Mouse (Mus musculus): ENCODE results near the gene Rapgef6.
"Not testable (repeated sequence)": the region's sequence is repeated elsewhere in the genome, so short reads cannot be mapped to it uniquely, and the experiment has no call there.

The Rapgef6 gene

DNA sequence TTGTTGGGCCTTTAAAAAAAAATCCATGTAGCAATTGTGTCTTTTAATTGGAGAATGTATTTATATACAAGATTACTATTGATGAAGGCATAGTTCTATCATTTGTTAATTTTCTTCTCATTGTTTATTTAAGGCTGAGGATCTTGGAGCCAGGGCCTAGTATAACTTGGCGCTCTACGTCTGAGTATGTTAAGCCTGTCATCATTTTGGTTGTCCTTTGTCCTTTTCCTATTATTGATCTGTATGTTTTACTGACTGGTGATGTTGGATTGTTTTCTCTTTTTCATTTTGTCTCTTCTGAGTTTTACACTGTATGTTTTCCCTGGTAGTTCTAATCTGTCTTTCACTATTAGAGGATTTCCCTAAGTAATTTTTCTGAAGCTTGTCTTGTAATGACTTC, 52.1 kb downstream of the Rapgef6 start:
- no peak for DNase-seq (ENCODE audit: low spot score in 2 of 2)

DNA sequence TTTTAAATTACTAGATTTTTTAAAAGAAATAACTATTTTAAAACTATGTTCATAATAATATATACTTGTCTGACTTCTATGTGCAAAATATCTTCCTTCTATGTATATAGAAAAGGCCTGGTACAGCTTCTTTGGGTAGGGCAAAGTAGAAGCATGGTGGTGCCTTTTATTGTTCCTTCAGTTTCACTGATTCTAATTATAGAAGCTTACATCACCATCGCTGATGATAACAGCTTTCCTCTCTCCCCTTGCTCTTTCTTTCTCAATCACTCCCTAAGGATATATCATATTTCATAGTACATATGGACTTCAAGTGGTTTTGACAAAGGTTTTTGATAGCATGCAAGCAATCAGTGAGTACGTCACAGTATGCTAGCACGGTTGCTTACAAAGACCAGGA, 69.9 kb downstream of the Rapgef6 start:
- no peak for DNase-seq (ENCODE audit: low spot score in 2 of 2)

DNA sequence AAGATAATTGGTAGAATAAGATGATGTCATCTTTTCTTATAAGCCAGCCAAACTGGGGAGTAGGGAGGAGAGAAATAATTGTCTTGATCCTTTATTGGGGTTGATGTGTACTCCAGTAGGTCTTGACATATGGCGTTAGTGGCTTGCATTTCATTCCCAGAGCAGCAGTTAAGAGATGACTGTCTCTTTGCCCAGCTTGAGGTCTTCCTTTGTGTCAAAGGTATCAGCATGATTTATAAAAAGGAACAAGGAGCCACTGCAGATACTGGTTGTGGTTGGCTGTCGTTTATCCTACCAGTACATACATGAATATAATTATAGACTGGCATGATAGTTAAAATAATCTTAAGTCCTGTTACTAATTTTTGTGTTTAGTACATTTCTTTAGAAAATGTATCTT, 71.4 kb downstream of the Rapgef6 start:
- DNase-seq (ENCODE audit: low spot score in 2 of 2), result no peak

DNA sequence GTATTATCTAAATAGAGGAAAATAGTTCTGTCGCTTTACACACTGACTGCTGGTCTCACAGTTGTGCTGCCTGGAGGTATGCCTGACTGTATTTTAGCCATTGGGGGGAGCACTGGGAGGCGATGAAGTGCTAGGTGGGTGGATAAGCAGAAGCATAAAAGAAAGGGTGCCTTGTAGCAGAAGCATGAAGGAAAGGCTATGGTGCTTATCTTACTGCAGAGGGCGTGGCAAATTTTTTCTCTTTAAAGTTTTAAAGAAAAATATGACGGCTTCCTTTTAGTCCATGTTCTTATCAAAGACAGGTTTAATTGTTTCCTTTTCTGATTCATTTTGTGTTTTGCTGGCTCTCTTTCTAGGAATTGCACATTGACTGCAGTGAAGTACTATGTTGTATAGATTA, 72.4 kb downstream of the Rapgef6 start:
- DNase-seq (ENCODE audit: low spot score in 2 of 2), result peak; percentile 33 to 44

DNA sequence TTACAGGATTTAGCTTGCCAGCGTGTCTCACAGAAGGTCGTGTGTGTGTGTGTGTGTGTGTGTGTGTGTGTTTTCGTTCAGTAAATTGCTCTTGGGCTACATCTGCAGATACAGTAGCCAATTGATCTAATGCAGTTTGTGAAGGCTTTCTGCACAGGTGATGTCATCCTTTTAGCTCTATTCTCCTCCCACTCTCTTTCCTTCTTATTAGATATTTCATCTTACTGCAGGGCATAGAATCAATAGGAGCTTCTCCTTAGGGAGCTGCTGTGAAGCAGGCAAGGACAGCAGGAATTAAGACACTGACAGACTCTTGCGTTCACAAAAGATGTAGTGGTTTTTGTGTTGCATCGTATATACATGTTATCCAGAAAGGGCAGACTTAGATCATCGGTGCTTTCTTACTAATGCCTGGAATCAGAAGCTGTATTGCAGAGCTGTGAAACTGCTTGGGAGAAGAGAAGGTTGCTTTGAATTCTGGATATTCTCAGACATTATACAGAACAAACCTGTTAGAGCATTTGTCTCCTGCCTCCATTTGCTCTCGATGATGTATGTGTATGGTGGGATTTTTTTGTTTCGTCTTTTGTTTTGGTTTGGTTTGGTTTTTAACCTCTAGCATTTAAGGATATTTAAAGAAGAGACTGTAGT, 73.4 kb downstream of the Rapgef6 start:
- peak; percentile 41 for DNase-seq (ENCODE audit: low spot score in 2 of 2)

DNA sequence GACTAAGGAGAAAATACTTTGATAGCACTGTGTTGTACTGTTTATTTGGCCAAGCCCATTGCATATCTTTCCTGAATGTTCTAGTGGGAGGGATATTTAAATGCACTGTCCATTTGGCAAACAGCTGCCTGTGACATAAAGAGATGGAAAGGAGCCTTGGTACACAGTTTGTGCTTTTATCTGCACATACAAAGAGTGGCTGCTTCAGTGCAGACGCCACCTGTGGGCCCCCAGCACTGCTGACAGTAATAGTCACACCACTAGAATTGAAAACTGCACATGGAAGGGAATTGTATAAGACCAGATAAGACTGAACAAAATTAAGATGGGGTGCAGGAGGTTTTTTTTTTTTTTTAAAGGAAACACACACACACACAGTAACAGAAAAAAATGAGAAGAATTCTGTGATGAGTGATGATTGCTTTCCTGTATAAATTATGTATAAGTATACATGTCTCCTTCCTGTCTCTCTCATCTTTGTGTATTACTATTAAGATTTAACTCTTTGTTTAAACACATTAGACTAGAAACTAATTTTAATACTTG, 75.3 kb downstream of the Rapgef6 start:
- peak in 1 of 2 experiments; percentile 46 for DNase-seq (ENCODE audit: low spot score in 2 of 2)

DNA sequence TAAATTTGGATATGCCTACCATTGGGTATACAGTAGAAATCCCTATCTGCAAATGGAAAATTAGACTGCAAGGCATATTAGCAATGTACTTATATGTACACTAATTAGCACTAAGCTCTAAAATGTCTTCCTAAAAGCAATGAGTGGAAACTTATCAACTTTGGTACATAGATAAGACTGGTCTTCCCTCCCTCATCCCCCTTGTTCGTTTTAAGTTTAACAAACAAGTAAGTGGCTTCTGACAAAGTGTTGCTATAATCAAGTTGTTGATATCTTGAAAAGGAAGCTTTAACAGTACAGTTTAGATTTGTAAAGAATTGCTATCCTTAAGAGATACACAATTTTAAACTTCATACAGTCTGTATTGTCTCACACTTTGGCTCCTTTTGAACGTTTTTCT, 78.5 kb downstream of the Rapgef6 start:
- no peak for DNase-seq (ENCODE audit: low spot score in 2 of 2)

DNA sequence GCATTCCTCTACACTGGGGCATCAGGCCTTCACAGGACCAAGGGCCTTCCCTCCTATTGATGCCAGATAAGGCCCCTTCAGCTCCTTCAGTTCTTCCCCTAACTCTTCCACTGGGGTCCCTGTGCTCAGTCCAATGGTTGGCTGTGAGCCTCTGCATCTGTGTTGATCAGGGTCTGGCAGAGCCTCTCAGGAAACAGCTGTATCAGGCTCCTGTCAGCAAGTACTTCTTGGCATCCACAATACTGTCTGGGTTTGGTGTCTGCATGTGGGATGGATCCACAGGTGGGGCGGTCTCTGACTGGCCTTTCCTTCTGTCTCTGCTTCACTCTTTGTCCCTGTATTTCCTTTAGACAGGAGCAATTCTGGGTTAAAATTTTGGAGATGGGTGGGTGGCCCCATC, 80.1 kb downstream of the Rapgef6 start:
- not testable (repeated sequence) for DNase-seq (ENCODE audit: low spot score in 2 of 2)

DNA sequence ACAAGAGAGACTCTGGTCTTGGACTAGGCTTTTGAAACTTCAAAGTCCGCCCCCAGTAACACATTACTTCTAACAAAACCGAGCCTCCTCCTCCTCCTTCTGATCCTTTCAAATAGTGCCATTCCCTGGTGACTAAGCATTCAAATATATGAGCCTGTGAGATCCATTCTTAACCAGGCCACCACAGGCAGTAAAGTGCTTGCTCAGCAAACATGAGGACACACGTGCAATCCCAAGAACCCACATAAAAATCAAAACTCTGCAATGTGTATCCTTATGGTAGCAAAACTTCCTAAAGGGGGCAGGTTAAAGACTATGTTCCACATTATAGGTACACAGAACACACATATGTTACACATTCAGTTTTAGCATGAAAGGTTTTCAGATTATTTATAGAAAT, 81.8 kb downstream of the Rapgef6 start:
- DNase-seq (ENCODE audit: low spot score in 2 of 2), result no peak

DNA sequence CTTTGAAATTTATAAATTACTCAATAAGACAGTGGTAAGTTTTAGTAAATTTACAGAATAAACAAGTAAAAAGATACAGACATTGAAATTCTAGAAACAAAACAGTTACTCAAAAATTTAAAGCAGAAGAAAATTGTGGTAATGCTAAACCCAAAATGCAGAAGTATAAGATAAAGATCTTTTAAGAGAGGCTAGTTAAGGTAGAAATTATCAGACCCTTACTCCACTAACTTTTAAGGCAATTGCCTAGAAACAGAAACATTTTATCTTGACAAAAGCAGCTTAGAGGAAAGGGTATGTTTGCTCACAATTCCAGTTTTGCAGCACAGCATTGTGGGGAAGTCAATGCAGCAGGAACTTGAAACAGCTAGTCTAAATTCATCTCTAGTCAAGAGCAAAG, 91.0 kb downstream of the Rapgef6 start:
- no peak for DNase-seq (ENCODE audit: low spot score in 2 of 2)

DNA sequence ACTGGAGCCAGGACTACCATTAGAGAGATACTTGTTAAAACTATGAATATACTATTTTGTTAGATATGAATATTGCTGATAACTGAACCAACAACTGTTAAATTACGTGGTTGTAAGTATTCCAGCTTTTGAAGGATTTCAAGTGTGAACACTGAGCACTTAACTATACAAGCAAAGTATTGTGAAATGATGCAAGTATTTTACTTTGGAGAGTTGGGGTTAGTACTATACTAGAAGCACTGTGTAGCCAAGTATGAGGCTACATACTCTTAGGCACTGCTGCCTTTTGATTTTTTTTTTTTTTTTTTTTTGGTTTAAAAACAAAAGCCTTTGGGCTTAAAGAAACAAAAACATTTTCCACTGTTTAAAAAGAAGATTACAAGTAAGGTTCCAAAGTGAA, 91.9 kb downstream of the Rapgef6 start:
- DNase-seq (ENCODE audit: low spot score in 2 of 2), result no peak

DNA sequence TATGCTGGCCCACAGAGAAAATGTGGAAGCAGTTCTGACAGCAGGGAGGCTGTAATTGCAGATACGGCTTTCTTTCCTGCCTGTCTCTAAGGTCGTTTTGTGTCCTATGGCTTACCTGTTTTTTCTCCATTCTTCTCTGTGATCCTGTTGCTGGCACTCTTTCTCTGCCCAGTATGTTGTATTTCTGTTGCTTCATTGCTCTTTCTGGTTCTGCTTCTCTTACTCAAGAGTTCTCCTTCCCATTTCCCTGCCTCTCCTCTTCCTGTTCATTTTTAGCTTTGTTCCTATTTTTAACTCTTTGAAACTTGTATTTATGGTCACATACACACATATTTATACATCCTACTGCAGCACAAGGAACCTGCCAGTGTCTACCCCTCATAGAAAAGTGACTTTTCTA, 96.2 kb downstream of the Rapgef6 start:
- no peak for DNase-seq (ENCODE audit: low spot score in 2 of 2)

DNA sequence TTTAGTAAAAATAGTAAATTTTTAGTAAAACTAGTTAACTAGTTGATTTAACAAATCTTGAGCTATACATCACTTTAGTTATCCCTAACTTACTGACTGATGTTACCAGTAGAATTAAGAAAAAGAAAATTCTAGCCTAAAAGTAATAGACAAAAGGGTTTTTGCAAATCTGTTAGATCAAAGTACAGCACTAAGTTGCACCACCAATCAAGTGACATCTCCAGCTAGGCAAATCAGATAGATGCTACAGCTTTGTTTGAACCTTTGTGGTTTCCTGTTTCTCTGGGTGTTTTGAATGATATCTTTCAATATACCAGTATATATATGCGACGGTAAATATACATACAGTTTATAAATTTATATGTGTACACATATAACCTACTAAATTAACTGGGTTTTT, 99.1 kb downstream of the Rapgef6 start:
- no peak for DNase-seq (ENCODE audit: low spot score in 2 of 2)

DNA sequence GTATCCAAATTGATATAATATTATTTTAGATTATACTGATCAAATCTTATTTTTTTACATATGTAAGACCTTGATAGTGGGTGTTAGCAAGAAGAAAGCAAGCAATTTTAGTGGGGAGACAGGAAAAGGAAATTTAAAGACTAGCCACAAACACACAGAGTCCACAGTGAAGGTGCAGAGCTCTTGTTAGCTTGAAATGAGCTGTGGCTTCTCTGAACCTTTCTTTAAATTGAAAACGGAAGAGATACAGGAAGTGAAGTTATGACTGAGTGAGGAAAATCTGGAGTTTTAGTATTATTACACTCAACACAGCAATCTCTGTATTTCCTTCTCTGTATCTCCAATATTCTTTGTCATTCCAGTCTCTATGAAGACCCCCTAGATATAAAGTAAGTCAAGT, 104.3 kb downstream of the Rapgef6 start:
- DNase-seq (ENCODE audit: low spot score in 2 of 2), result no peak

DNA sequence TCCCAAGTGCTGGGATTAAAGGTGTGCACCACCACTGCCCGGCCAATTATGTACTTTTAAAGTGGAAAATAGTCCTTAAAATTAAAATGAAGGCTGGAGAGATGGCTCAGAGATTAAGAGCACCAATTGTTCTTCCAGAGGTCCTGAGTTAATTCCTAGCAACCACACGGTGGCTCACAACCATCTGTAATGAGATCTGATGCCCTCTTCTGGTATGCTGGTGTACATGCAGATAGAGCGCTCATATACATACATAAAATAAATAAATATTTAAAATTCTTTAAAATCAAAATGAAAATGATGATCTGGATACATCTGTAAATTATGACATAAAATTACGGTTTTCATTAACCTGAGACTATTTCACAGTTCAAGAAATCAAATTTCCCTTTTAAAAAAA, 123.8 kb downstream of the Rapgef6 start:
- DNase-seq (ENCODE audit: low spot score in 2 of 2), result no peak

DNA sequence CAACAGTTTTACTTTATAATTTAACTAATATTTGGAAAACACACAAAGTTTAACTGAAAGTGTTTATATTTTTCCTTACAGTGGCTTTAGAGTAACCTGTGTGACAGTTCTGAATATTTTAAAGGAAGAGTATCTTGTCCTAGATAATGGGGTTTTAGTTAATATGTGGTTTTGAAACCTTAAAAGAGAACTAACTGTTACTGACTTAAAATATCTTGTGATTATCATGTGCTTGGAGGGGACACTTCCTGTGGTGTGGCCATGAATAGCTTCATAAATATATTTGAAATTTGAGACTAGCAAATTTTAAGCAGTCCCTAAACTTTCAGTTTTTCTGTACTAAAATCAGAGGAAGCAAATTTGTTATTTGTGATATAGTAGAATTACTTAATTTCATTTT, 125.9 kb downstream of the Rapgef6 start:
- DNase-seq (ENCODE audit: low spot score in 2 of 2), result no peak

DNA sequence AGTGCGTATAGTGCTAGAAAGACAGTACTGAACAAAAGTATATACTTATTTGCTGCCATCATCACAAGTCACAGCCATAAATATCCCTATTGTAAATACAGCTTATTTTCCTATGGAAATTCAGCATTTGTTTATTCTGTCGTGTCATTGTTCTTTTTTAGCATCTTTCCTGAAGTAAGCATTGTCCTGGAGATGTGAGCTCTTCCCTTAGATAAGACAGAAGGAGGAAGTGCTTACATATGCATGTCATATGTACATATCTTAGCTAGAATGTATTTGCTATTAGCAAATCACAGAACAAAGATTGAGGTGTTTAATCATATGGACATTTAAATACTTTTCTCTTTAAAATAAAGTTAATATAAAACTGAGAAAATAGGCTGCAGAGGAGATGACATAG, 132.8 kb downstream of the Rapgef6 start:
- no peak for DNase-seq (ENCODE audit: low spot score in 2 of 2)

DNA sequence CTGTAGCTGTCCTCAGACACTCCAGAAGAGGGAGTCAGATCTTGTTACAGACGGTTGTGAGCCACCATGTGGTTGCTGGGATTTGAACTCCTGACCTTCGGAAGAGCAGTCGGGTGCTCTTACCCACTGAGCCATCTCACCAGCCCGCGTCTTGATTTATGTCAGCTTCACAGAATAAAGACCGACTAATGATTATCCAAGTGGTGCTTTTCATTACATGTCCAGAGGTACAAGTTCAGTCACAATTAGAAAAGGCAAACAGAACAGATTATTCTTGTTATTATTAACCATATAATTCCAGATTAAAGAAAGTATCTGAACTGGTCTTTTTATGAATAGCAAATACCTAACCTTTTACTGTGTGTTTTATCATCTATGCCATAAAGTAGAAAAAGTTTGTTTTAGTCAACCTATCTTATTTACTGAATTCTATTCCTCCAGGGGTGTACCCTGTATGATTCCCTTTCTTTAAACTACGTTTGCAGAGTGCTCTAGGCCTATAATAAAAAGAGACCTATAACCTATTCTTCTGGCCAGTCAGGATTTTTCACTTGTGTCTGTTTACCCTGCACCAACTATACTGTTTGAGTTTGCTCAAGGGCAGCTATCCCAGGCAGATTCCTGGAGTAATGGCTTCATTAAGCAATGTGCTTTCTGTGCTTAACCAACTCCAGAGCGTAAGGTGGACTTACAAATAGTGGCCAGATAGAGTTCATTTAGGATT, 151.1 kb downstream of the Rapgef6 start:
- no peak for DNase-seq (ENCODE audit: low spot score in 2 of 2)

DNA sequence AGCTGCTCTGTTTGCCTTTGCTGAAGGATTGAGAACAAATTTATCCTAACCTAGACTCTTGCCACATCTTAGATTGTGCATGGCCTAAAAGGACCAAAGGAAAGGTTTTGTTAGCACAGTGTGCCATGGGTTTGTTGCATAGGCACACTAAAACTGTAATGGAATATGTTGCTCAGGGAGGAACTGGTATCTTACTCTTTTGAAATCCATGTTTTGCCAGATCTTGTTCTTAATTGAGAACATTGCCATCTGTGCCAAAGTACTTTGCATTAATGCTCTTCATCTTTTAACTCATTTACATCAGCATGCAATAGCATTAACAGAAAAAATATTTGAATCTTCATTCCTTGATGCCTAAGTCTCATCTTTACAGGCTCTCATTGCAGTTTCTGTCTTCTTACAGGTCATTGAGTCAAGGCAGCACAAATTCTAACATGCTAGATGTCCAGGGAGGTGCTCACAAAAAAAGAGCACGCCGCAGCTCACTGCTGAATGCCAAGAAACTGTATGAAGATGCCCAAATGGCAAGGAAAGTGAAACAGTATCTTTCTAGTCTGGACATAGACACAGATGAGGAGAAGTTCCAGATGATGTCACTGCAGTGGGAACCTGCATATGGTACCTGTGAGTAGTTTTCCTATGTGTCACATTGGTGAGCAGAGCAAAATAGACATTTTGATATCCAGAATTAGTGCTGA, 153.3 kb downstream of the Rapgef6 start:
- DNase-seq (ENCODE audit: low spot score in 2 of 2), result no peak

DNA sequence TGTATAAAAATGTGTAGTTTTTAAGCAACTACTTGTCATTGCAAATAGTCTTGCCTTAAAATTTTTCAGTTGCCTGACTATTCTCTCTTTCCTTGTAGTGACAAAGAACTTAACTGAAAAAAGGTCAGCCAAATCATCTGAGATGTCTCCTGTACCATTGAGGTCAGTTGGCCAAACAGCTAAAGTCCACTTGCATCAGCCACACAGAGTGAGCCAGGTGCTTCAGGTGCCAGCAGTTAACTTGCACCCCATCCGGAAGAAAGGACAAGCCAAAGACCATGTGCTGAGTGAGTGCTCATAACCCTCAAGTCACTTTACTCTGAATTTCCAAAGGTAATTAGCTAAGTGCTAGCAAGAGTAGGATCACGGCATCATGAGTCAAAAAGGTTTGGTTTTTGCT, 156.5 kb downstream of the Rapgef6 start:
- no peak for DNase-seq (ENCODE audit: low spot score in 2 of 2)

DNA sequence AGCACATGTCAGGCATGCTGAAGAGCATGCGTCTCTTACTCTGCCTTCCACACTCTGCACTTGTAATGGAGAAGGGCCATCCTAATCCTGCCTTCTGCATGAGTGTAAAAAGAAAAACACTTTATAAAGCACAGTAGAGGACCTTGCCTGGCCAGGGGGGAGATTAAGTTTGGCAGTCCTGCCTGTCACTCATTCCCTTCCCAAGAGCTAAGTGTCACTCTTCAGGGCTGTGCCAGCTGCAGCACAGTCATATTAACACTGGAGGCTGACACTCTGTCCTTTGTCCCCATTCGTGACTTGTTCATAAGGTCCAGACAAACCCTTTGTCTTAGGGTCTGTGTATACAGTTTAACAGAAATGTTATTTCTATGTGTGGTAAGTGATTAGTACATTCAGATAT, 162.2 kb downstream of the Rapgef6 start:
- no peak for DNase-seq (ENCODE audit: low spot score in 2 of 2)

DNA sequence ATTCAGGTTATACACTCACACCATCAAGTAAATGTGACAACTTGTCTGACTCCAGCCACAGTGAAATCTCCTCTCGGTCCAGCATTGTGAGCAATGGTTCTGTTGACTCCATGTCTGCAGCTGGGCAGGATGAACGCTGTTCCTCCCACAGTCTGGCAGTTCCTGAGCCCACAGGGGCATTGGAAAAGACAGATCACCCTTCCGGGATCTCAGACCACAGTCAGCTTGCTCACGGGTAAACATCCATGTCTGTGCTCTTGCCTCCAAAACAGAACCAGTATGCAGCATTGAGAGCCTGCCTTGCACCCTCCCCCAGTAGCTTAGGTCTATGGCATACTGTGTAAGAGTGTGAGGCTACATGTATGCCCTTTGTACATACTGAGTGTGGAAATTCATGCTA, 167.5 kb downstream of the Rapgef6 start:
- no peak for DNase-seq (ENCODE audit: low spot score in 2 of 2)

DNA sequence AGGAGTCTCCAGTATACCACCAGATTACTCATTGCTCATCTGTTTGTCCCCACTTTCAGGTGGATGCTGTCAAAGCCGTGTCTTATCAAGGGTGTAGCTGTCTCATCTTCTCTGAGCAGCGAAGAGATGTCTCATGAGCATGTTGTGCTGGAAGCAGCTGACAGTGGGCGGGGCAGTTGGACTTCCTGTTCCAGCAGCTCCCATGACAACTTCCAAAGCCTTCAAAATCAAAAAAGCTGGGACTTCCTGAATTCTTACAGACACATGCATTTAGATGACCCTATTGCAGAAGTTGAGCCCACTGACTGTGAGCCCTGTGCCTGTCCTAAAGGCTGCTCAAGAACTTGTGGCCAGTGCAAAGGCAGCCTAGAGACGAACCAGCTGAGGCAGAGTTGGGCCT, 168.5 kb downstream of the Rapgef6 start:
- DNase-seq (ENCODE audit: low spot score in 2 of 2), result peak in 1 of 2 experiments; percentile 28
